Mouse (Mus musculus): ENCODE data around the gene Klc3. TPM values are rescaled to one million over a fixed set of nuclear protein-coding genes. Genes with fewer than 3 reads are reported as not detected.
A peak's percentile ranks its signal among the peaks of the same experiment; 100 is the strongest.

The Klc3 gene
- polyA plus RNA-seq, 1 experiment from 2014 or later, result 2.3 TPM

DNA sequence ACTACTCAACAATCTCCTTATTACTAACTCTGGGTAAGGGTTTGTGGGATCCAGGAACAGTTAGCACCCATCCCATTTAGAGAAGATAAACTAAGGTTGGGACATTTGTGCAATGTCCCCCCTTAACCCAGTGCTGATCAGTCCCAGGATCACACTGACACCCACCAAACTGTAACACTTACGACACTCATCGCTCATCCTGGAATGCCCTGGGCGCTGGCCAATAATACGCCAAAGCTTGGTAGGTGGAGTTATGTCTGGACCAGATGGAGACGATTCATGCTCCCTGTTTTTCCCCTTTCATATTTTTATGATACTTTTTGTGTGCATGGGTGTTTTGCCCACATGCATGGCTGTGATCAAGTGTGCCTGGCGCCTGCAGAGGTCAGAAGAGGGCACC, 26.5 kb upstream of the Klc3 start:
- Histone ChIP-seq H3K9ac (ENCODE audit: low read depth, low read length) (no peak overlapping the region), H3K9me3 (ENCODE audit: control insufficient read depth, low read length) (no peaks in the 10 kb centered on the region), H3K27ac (ENCODE audit: low read depth, low read length) (no peak overlapping the region), H3K4me1 (replicated peaks; ENCODE audit: control insufficient read depth, insufficient read depth, low read length) (no peaks in the 10 kb centered on the region), H3K4me2 (replicated peaks; ENCODE audit: low read depth, low read length) (no peak overlapping the region), H3K4me3 (ENCODE audit: low read depth, low read length) (no peak overlapping the region), H3K27me3 (ENCODE audit: control insufficient read depth, insufficient read depth, low read length) (no peaks in the 10 kb centered on the region), H3K36me3 (ENCODE audit: control insufficient read depth, insufficient read depth, low read length) (peaks cover 36% of the 10 kb centered on the region)
- WGBS, result 96% methylated on average over 6 of the region's 6 CpGs
- ATAC-seq (ENCODE audit: low FRiP score) (no peak), DNase-seq (ENCODE audit: low spot score) (no peak)

DNA sequence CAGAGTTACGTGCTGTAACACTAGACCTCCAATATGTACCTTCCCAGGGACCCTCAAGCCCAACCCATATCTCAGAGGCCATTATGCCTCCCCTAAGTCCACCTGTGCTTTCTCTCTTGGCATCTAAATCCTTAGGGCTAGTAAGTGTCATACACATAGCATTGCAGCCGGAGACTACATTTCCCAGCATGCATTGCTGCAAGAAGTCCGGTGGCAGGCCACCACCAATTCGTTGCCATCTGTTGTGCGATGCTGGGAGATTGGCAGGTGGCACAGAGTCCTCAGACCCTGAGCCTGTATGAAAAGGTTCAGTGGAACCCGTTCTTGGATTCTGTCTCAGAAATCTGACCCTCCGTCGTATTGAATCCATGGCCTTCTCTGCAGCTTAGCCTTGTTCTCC, 25.8 kb upstream of the Klc3 start:
- WGBS, result 70% methylated on average over 8 of the region's 8 CpGs
- no peak overlapping the region for H3K4me2 ChIP-seq (replicated peaks; ENCODE audit: low read depth, low read length)
- ATAC-seq (ENCODE audit: low FRiP score), result no peak

DNA sequence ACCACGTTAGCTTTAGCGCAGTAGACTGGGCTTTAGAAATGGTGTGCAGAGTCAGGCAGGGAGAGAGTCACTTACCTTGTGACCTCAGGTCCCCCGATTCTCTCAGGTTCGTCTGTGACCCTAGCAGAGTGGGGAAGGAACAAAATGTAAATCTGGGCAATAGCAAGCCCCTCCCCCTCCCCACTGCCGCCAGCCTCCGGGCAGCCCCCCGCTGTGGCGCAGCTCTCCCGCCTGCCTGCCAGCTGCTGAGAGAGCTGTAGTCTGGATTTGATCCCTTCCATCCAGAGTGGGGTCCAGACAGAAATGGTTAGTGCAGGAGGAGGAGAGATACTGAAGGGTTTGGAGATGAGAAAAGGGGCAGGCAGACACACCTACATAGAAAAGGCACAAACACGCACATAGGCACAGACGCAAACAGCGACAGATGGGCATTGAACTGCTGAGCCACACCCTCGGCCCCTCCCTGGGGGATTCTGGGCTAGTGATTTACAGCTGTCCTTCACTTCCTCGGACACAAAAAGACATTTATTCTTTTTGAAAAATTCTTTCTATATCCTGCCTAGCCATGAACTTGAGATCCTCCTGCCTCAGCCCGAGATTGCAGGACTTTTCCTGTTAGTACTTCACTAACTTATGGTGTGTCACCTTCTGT, 24.2 kb upstream of the Klc3 start:
- H3K9ac ChIP-seq (ENCODE audit: low read depth, low read length), result no peak overlapping the region
- no peak overlapping the region; the same call in 1 of the 2 replicates for H3K27ac ChIP-seq (ENCODE audit: low read depth, low read length)
- 65% methylated on average over 15 of the region's 15 CpGs for WGBS
- ATAC-seq (ENCODE audit: low FRiP score), result no peak
- no peaks in the 10 kb centered on the region for H3K4me1 ChIP-seq (replicated peaks; ENCODE audit: control insufficient read depth, insufficient read depth, low read length)
- no peak overlapping the region for H3K4me2 ChIP-seq (replicated peaks; ENCODE audit: low read depth, low read length)
- H3K4me3 ChIP-seq (ENCODE audit: low read depth, low read length), result no peak overlapping the region
- peaks cover 23% of the 10 kb centered on the region for H3K36me3 ChIP-seq (ENCODE audit: control insufficient read depth, insufficient read depth, low read length)
- DNase-seq (ENCODE audit: low spot score), result no peak
- H3K27me3 ChIP-seq (ENCODE audit: control insufficient read depth, insufficient read depth, low read length), result no peaks in the 10 kb centered on the region
- H3K9me3 ChIP-seq (ENCODE audit: control insufficient read depth, low read length), result no peaks in the 10 kb centered on the region

More for the DNA sequence above, 25.8 kb upstream of the Klc3 start:
- Histone ChIP-seq H3K9ac (ENCODE audit: low read depth, low read length) (no peak overlapping the region), H3K27me3 (ENCODE audit: control insufficient read depth, insufficient read depth, low read length) (no peaks in the 10 kb centered on the region), H3K27ac (ENCODE audit: low read depth, low read length) (no peak overlapping the region), H3K4me1 (replicated peaks; ENCODE audit: control insufficient read depth, insufficient read depth, low read length) (no peaks in the 10 kb centered on the region), H3K36me3 (ENCODE audit: control insufficient read depth, insufficient read depth, low read length) (peaks cover 34% of the 10 kb centered on the region), H3K9me3 (ENCODE audit: control insufficient read depth, low read length) (no peaks in the 10 kb centered on the region), H3K4me3 (ENCODE audit: low read depth, low read length) (no peak overlapping the region)
- DNase-seq (ENCODE audit: low spot score), result no peak

DNA sequence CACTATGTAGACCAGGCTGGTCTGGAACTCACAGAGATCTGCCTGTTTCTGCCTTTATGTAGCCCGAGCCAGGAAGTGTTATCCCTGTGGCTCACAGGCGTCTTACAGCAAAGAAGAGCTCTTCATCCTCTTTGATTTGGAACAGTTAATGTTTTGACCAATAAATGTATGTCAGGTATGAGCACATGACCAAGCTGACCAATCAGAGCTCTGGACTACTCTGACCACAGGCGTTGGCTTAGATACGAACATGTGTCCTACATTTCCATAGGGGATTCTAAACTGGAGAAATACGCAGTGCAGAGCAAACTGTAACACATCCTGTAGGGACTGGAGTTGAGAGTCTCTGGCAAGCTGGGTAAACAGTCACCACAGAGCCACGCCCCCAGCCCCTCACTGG, 23.0 kb upstream of the Klc3 start:
- Histone ChIP-seq H3K4me2 (replicated peaks; ENCODE audit: low read depth, low read length) (no peak overlapping the region), H3K36me3 (ENCODE audit: control insufficient read depth, insufficient read depth, low read length) (peaks cover 11% of the 10 kb centered on the region), H3K4me1 (replicated peaks; ENCODE audit: control insufficient read depth, insufficient read depth, low read length) (no peaks in the 10 kb centered on the region), H3K9me3 (ENCODE audit: control insufficient read depth, low read length) (no peaks in the 10 kb centered on the region), H3K27ac (ENCODE audit: low read depth, low read length) (no peak overlapping the region), H3K9ac (ENCODE audit: low read depth, low read length) (no peak overlapping the region), H3K27me3 (ENCODE audit: control insufficient read depth, insufficient read depth, low read length) (no peaks in the 10 kb centered on the region), H3K4me3 (ENCODE audit: low read depth, low read length) (no peak overlapping the region)
- ATAC-seq (ENCODE audit: low FRiP score) (no peak), DNase-seq (ENCODE audit: low spot score) (no peak)
- 87% methylated on average over 6 of the region's 6 CpGs for WGBS

DNA sequence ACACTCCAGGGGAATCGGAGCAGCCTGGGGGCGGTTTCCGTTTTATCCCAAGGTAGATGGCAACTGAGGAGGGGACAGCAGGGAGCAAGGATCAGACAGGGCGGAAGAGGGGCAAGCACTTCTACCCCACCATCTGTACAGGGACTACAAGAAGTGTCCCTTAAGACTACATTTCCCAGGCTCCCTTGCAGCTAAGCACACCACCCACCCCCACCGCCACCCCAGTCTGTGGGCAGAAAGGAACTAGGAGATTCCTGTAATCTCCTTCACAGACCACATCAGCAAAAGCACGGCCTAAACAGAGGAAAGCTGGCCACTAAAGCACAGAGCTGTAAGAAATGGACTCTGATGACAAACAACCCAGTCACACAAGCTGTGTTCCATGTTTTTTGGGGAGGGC, 22.4 kb upstream of the Klc3 start:
- Histone ChIP-seq H3K9ac (ENCODE audit: low read depth, low read length) (no peak overlapping the region), H3K27ac (ENCODE audit: low read depth, low read length) (no peak overlapping the region), H3K9me3 (ENCODE audit: control insufficient read depth, low read length) (no peaks in the 10 kb centered on the region), H3K36me3 (ENCODE audit: control insufficient read depth, insufficient read depth, low read length) (peaks cover 8% of the 10 kb centered on the region; the same call in 1 of the 2 replicates), H3K4me1 (replicated peaks; ENCODE audit: control insufficient read depth, insufficient read depth, low read length) (no peaks in the 10 kb centered on the region), H3K4me3 (ENCODE audit: low read depth, low read length) (no peak overlapping the region), H3K27me3 (ENCODE audit: control insufficient read depth, insufficient read depth, low read length) (no peaks in the 10 kb centered on the region), H3K4me2 (replicated peaks; ENCODE audit: low read depth, low read length) (no peak overlapping the region)
- no peak for ATAC-seq (ENCODE audit: low FRiP score)
- 67% methylated on average over 6 of the region's 6 CpGs for WGBS
- DNase-seq (ENCODE audit: low spot score), result no peak

DNA sequence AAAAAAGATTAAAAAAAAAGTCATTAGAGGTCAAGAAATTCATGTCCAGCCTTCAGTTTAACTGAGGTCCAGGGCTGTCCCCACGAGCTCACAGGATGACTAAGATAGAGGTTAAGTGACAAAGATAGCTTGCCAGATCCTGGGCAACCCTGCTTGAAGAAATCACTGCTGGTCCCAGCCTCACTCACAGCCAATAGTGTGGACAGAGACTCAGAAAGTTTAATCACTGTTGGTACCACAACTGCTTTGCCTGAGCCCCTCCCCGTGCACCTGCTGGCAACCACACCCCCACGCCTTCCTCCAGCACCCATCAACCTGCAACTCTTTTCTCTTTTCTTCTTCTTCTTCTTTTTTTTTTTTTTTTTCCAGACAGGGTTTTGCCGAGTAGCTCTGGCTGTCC, 20.1 kb upstream of the Klc3 start:
- no peak for DNase-seq (ENCODE audit: low spot score)
- H3K4me3 ChIP-seq (ENCODE audit: low read depth, low read length), result no peak overlapping the region
- H3K4me2 ChIP-seq (replicated peaks; ENCODE audit: low read depth, low read length), result no peak overlapping the region
- H3K27me3 ChIP-seq (ENCODE audit: control insufficient read depth, insufficient read depth, low read length), result peaks cover 18% of the 10 kb centered on the region
- H3K36me3 ChIP-seq (ENCODE audit: control insufficient read depth, insufficient read depth, low read length), result peaks cover 8% of the 10 kb centered on the region; the same call in 1 of the 2 replicates
- 62% methylated on average over 4 of the region's 4 CpGs for WGBS
- H3K4me1 ChIP-seq (replicated peaks; ENCODE audit: control insufficient read depth, insufficient read depth, low read length), result no peaks in the 10 kb centered on the region
- no peak overlapping the region for H3K9ac ChIP-seq (ENCODE audit: low read depth, low read length)
- H3K27ac ChIP-seq (ENCODE audit: low read depth, low read length), result no peak overlapping the region
- no peaks in the 10 kb centered on the region for H3K9me3 ChIP-seq (ENCODE audit: control insufficient read depth, low read length)
- no peak for ATAC-seq (ENCODE audit: low FRiP score)

DNA sequence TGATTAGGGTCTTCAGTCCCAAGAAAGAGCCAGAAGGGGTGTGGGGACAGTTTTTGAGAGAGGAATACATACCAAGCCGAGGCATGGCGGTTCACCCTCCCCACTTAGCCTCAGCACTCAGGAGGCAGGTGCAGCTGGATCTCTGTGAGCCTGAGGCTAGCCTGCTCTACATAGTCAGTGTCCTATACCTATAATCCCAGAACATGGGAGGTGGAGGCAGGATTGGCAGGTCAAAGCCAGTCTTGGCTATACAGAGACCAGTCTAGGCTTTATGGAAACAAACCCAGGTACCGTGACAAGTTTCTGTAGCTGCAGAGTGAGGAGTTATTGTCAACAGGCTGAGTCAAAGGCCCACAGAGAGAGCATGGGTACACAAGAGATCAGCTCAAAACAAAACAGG, 19.2 kb upstream of the Klc3 start:
- no peak for ATAC-seq (ENCODE audit: low FRiP score)
- Histone ChIP-seq H3K27ac (ENCODE audit: low read depth, low read length) (no peak overlapping the region), H3K9me3 (ENCODE audit: control insufficient read depth, low read length) (no peaks in the 10 kb centered on the region), H3K4me3 (ENCODE audit: low read depth, low read length) (no peak overlapping the region), H3K9ac (ENCODE audit: low read depth, low read length) (no peak overlapping the region), H3K27me3 (ENCODE audit: control insufficient read depth, insufficient read depth, low read length) (peaks cover 25% of the 10 kb centered on the region), H3K36me3 (ENCODE audit: control insufficient read depth, insufficient read depth, low read length) (peaks cover 8% of the 10 kb centered on the region; the same call in 1 of the 2 replicates), H3K4me1 (replicated peaks; ENCODE audit: control insufficient read depth, insufficient read depth, low read length) (no peaks in the 10 kb centered on the region), H3K4me2 (replicated peaks; ENCODE audit: low read depth, low read length) (no peak overlapping the region)
- WGBS, result 88% methylated on average over 3 of the region's 3 CpGs
- no peak for DNase-seq (ENCODE audit: low spot score)

DNA sequence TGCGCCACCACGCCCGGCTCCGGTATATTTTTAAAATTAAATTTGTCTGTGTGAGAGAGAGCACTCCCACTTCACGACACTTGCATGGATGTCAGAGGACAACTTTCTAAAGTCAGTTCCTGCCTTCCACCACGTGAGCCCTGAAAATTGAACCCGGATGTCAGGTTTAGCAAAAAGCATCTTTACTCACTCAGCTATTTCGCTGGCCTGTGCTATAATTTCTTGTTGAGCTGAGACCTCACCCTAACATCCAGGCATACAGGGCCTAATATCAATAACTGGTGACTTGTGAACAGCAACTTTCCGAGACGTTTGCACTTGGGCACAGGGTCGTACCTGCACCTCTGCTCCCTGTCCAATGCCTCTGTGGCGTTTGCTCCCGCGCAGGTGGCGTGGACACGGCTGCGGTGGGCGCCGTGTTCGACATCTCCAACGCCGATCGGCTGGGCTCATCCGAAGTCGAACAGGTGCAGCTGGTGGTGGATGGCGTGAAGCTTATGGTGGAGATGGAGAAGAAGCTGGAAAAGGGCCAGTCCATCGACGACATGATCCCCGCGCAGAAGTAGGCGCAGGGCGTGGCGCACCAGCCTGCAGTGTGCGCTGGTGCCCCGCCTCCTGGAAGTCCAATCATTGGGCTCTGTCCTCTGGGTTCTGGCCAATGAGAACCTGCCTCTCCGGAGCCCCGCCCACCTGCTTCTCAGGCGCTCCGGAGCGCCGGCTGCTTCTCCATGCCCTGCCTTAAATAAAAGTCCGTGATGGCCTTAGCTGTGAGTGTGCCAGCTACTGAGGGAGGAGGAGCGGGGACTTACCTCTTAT, 17.1 kb upstream of the Klc3 start:
- Histone ChIP-seq H3K4me1 (replicated peaks; ENCODE audit: control insufficient read depth, insufficient read depth, low read length) (no peaks in the 10 kb centered on the region), H3K27me3 (ENCODE audit: control insufficient read depth, insufficient read depth, low read length) (peaks cover 25% of the 10 kb centered on the region), H3K36me3 (ENCODE audit: control insufficient read depth, insufficient read depth, low read length) (no peaks in the 10 kb centered on the region; the same call in 1 of the 2 replicates), H3K9me3 (ENCODE audit: control insufficient read depth, low read length) (no peaks in the 10 kb centered on the region), H3K4me2 (replicated peaks; ENCODE audit: low read depth, low read length) (peak overlapping the region; percentile 51), H3K27ac (ENCODE audit: low read depth, low read length) (no peak overlapping the region), H3K9ac (ENCODE audit: low read depth, low read length) (no peak overlapping the region), H3K4me3 (ENCODE audit: low read depth, low read length) (peak overlapping the region; percentile 23)
- peak; percentile 90 for DNase-seq (ENCODE audit: low spot score)
- peak; percentile 96 for ATAC-seq (ENCODE audit: low FRiP score)
- WGBS, result 14% methylated on average over 43 of the region's 43 CpGs

DNA sequence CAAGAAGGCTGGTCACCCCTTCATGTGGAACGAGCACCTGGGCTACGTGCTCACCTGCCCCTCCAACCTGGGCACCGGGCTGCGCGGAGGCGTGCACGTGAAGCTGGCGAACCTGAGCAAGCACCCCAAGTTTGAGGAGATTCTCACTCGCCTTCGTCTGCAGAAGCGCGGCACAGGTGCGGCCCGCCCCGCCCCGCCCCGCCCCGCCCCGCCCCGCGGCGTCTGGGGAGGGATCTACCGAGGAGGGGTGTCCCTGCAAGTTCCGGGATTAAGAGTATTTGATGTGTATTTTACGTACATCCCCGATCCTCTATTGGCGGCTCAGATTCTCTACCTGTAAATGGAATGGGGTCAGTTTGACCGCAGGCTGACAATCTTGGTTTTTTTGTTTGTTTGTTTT, 16.2 kb upstream of the Klc3 start:
- ATAC-seq (ENCODE audit: low FRiP score) (no peak), DNase-seq (ENCODE audit: low spot score) (no peak)
- Histone ChIP-seq H3K4me2 (replicated peaks; ENCODE audit: low read depth, low read length) (no peak overlapping the region), H3K27ac (ENCODE audit: low read depth, low read length) (no peak overlapping the region), H3K4me3 (ENCODE audit: low read depth, low read length) (no peak overlapping the region), H3K9ac (ENCODE audit: low read depth, low read length) (no peak overlapping the region), H3K27me3 (ENCODE audit: control insufficient read depth, insufficient read depth, low read length) (peaks cover 27% of the 10 kb centered on the region), H3K4me1 (replicated peaks; ENCODE audit: control insufficient read depth, insufficient read depth, low read length) (no peaks in the 10 kb centered on the region), H3K9me3 (ENCODE audit: control insufficient read depth, low read length) (no peaks in the 10 kb centered on the region), H3K36me3 (ENCODE audit: control insufficient read depth, insufficient read depth, low read length) (no peaks in the 10 kb centered on the region)
- WGBS, result 9% methylated on average over 28 of the region's 28 CpGs
